Mouse (Mus musculus): ENCODE results near the gene Auts2. TPM values are rescaled to one million over a fixed set of nuclear protein-coding genes. Genes with fewer than 3 reads are reported as not detected.
A peak's percentile ranks its signal among the peaks of the same experiment; 100 is the strongest.

The Auts2 gene
- polyA plus RNA-seq, 1 experiment from 2014 or later = 4.4 TPM

GRCm38 (mm10) chr5:131832891-131833876 is 710.0 kb downstream of the Auts2 start:
- Histone ChIP-seq H3K9ac (replicated peaks; ENCODE audit: low read depth) (no peak overlapping the region), H3K27ac (ENCODE audit: low read length) (no peak overlapping the region), H3K27me3 (replicated peaks; ENCODE audit: insufficient read depth, low read length) (no peaks in the 10 kb centered on the region), H3K4me1 (ENCODE audit: insufficient read depth, low read depth, low read length) (peaks cover 4% of the 10 kb centered on the region; the same call in 1 of the 2 replicates), H3K4me2 (replicated peaks; ENCODE audit: low read depth, low read length) (no peak overlapping the region), H3K4me3 (ENCODE audit: low read depth, low read length) (no peak overlapping the region), H3K9me3 (ENCODE audit: low read length) (no peaks in the 10 kb centered on the region), H3K36me3 (ENCODE audit: insufficient read depth, low read length) (no peaks in the 10 kb centered on the region)
- WGBS = 58% methylated on average over 19 of the region's 19 CpGs
- TF ChIP-seq CTCF (IDR thresholded peaks at IDR 0.05) = no peak
- no peak for TF ChIP-seq EP300 (IDR thresholded peaks at IDR 0.05)
- ATAC-seq (no peak), DNase-seq (ENCODE audit: low spot score) (no peak)

GRCm38 (mm10) chr5:131830111-131830510 is 713.0 kb downstream of the Auts2 start:
- H3K4me1 ChIP-seq (ENCODE audit: insufficient read depth, low read depth, low read length) = peaks cover 4% of the 10 kb centered on the region; the same call in 1 of the 2 replicates
- ATAC-seq = no peak
- no peak overlapping the region for H3K4me2 ChIP-seq (replicated peaks; ENCODE audit: low read depth, low read length)
- no peak for DNase-seq (ENCODE audit: low spot score)
- H3K36me3 ChIP-seq (ENCODE audit: insufficient read depth, low read length) = no peaks in the 10 kb centered on the region
- no peak overlapping the region for H3K4me3 ChIP-seq (ENCODE audit: low read depth, low read length)
- no peak overlapping the region for H3K9ac ChIP-seq (replicated peaks; ENCODE audit: low read depth)
- H3K27ac ChIP-seq (ENCODE audit: low read length) = no peak overlapping the region
- no peaks in the 10 kb centered on the region for H3K9me3 ChIP-seq (ENCODE audit: low read length)
- H3K27me3 ChIP-seq (replicated peaks; ENCODE audit: insufficient read depth, low read length) = no peaks in the 10 kb centered on the region
- 56% methylated on average over 6 of the region's 6 CpGs for WGBS
- TF ChIP-seq EP300 (IDR thresholded peaks at IDR 0.05) (no peak), CTCF (IDR thresholded peaks at IDR 0.05) (no peak)

DNA sequence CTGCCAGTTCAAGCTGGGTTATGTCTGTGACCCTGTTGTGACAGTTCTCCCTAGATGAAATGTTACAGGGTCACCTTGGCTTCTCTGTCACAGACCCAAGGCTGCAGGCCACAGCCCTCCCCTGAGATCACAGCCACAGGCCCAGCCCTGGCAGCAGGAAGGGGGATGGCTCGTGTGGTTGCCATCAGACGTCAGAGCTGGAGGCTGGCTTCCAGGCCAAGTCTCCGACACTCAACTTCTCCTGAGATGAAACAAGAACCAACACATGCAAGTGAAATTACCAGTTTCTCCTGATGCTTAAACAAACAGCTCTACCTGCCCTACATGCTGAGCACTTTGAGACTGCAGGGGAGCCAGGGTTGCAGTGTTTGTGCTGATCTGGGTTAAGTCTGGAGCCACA is 713.9 kb downstream of the Auts2 start:
- no peak overlapping the region for H3K9ac ChIP-seq (replicated peaks; ENCODE audit: low read depth)
- peak; percentile 43 for ATAC-seq

GRCm38 (mm10) chr5:131828607-131829006 is 714.5 kb downstream of the Auts2 start:
- H3K9me3 ChIP-seq (ENCODE audit: low read length) = no peaks in the 10 kb centered on the region
- ATAC-seq = no peak
- H3K4me1 ChIP-seq (ENCODE audit: insufficient read depth, low read depth, low read length) = peaks cover 4% of the 10 kb centered on the region; the same call in 1 of the 2 replicates
- no peak overlapping the region for H3K4me2 ChIP-seq (replicated peaks; ENCODE audit: low read depth, low read length)
- H3K36me3 ChIP-seq (ENCODE audit: insufficient read depth, low read length) = no peaks in the 10 kb centered on the region
- DNase-seq (ENCODE audit: low spot score) = no peak
- H3K27me3 ChIP-seq (replicated peaks; ENCODE audit: insufficient read depth, low read length) = no peaks in the 10 kb centered on the region
- H3K27ac ChIP-seq (ENCODE audit: low read length) = no peak overlapping the region
- TF ChIP-seq EP300 (IDR thresholded peaks at IDR 0.05) (no peak), CTCF (IDR thresholded peaks at IDR 0.05) (no peak)
- H3K9ac ChIP-seq (replicated peaks; ENCODE audit: low read depth) = no peak overlapping the region
- H3K4me3 ChIP-seq (ENCODE audit: low read depth, low read length) = no peak overlapping the region
- WGBS = 44% methylated on average over 2 of the region's 2 CpGs

More for the DNA sequence above, 713.9 kb downstream of the Auts2 start:
- DNase-seq (ENCODE audit: low spot score) = peak; percentile 64
- Histone ChIP-seq H3K27ac (ENCODE audit: low read length) (no peak overlapping the region), H3K27me3 (replicated peaks; ENCODE audit: insufficient read depth, low read length) (no peaks in the 10 kb centered on the region), H3K4me2 (replicated peaks; ENCODE audit: low read depth, low read length) (no peak overlapping the region), H3K4me3 (ENCODE audit: low read depth, low read length) (no peak overlapping the region), H3K9me3 (ENCODE audit: low read length) (no peaks in the 10 kb centered on the region), H3K4me1 (ENCODE audit: insufficient read depth, low read depth, low read length) (peaks cover 4% of the 10 kb centered on the region; the same call in 1 of the 2 replicates), H3K36me3 (ENCODE audit: insufficient read depth, low read length) (no peaks in the 10 kb centered on the region)
- TF ChIP-seq CTCF (IDR thresholded peaks at IDR 0.05) (no peak), EP300 (IDR thresholded peaks at IDR 0.05) (no peak)
- WGBS = 37% methylated on average over 3 of the region's 3 CpGs

- Histone ChIP-seq H3K9ac (replicated peaks; ENCODE audit: low read depth) (no peak overlapping the region), H3K36me3 (ENCODE audit: insufficient read depth, low read length) (no peaks in the 10 kb centered on the region), H3K9me3 (ENCODE audit: low read length) (no peaks in the 10 kb centered on the region), H3K4me1 (ENCODE audit: insufficient read depth, low read depth, low read length) (peaks cover 4% of the 10 kb centered on the region; the same call in 1 of the 2 replicates), H3K27ac (ENCODE audit: low read length) (no peak overlapping the region), H3K4me3 (ENCODE audit: low read depth, low read length) (no peak overlapping the region), H3K27me3 (replicated peaks; ENCODE audit: insufficient read depth, low read length) (no peaks in the 10 kb centered on the region), H3K4me2 (replicated peaks; ENCODE audit: low read depth, low read length) (no peak overlapping the region)
- ATAC-seq (no peak), DNase-seq (ENCODE audit: low spot score) (no peak)
- TF ChIP-seq EP300 (IDR thresholded peaks at IDR 0.05) = no peak
- no peak for TF ChIP-seq CTCF (IDR thresholded peaks at IDR 0.05)
- 90% methylated on average over 8 of the region's 8 CpGs for WGBS
Measured at GRCm38 (mm10) chr5:131826362-131827261, 716.5 kb downstream of the Auts2 start.

DNA sequence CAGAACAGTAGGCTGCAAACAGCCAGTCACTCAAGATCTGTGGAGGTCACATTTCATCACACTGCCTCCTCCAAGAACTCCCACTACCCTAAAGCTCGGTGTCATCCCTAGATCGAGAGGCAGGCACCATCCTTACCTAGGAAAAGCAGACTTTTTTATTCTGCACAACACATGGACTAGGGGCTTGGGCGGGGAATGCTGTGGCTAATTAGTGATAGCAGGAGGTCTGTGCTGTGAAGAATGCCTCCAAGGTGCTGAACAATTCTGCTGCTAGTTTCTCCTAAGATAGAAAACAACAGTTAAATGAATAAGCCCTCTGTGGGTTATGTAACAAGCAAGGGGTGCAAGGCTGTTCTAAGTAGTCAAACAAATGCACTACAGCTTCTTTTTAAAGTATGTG is 717.7 kb downstream of the Auts2 start:
- Histone ChIP-seq H3K27me3 (replicated peaks; ENCODE audit: insufficient read depth, low read length) (no peaks in the 10 kb centered on the region), H3K4me1 (ENCODE audit: insufficient read depth, low read depth, low read length) (peaks cover 4% of the 10 kb centered on the region; the same call in 1 of the 2 replicates), H3K36me3 (ENCODE audit: insufficient read depth, low read length) (no peaks in the 10 kb centered on the region), H3K4me3 (ENCODE audit: low read depth, low read length) (no peak overlapping the region), H3K9me3 (ENCODE audit: low read length) (no peaks in the 10 kb centered on the region), H3K4me2 (replicated peaks; ENCODE audit: low read depth, low read length) (no peak overlapping the region), H3K27ac (ENCODE audit: low read length) (no peak overlapping the region), H3K9ac (replicated peaks; ENCODE audit: low read depth) (no peak overlapping the region)
- 69% methylated on average over 3 of the region's 3 CpGs for WGBS
- TF ChIP-seq CTCF (IDR thresholded peaks at IDR 0.05) (no peak), EP300 (IDR thresholded peaks at IDR 0.05) (no peak)
- ATAC-seq (no peak), DNase-seq (ENCODE audit: low spot score) (no peak)

All from lung, postnatal 0 days (tissue).